Mouse (Mus musculus): Measurements from ENCODE around the gene Atg7. TPM values are rescaled to one million over a fixed set of nuclear protein-coding genes. Genes with fewer than 3 reads are reported as not detected.
A peak's percentile ranks its signal among the peaks of the same experiment; 100 is the strongest.

Atg7 gene
- total and polyA plus RNA-seq, 2 experiments from 2014 or later = 17.1 to 21.5 TPM

GRCm38 (mm10) chr6:114842863-114843262 is 200.0 kb downstream of the Atg7 start:
- Histone ChIP-seq H3K4me3 (ENCODE audit: low read depth, low read length) (no peak overlapping the region), H3K9me3 (ENCODE audit: low read length) (no peaks in the 10 kb centered on the region), H3K27me3 (ENCODE audit: insufficient read depth, low read length) (no peaks in the 10 kb centered on the region), H3K36me3 (ENCODE audit: insufficient read depth, low read length) (no peaks in the 10 kb centered on the region), H3K4me1 (ENCODE audit: insufficient read depth, low read length) (peaks cover 4% of the 10 kb centered on the region; the same call in 1 of the 2 replicates), H3K4me2 (ENCODE audit: low read depth, low read length, poor library complexity, severe bottlenecking) (no peak overlapping the region), H3K27ac (ENCODE audit: low read depth, low read length) (no peak overlapping the region), H3K9ac (replicated peaks; ENCODE audit: low read length, poor library complexity, severe bottlenecking) (no peak overlapping the region)
- ATAC-seq (ENCODE audit: low FRiP score) (no peak), DNase-seq (ENCODE audit: low spot score) (no peak)
- WGBS = 95% methylated on average over 2 of the region's 2 CpGs
- no peak; the same call in 1 of the 2 replicates for TF ChIP-seq CTCF (IDR thresholded peaks at IDR 0.05)

GRCm38 (mm10) chr6:114846153-114846772 is 203.4 kb downstream of the Atg7 start:
- Histone ChIP-seq H3K27ac (ENCODE audit: low read depth, low read length) (no peak overlapping the region), H3K9me3 (ENCODE audit: low read length) (no peaks in the 10 kb centered on the region), H3K4me1 (ENCODE audit: insufficient read depth, low read length) (peaks cover 4% of the 10 kb centered on the region; the same call in 1 of the 2 replicates), H3K4me2 (ENCODE audit: low read depth, low read length, poor library complexity, severe bottlenecking) (no peak overlapping the region), H3K4me3 (ENCODE audit: low read depth, low read length) (no peak overlapping the region), H3K9ac (replicated peaks; ENCODE audit: low read length, poor library complexity, severe bottlenecking) (no peak overlapping the region), H3K36me3 (ENCODE audit: insufficient read depth, low read length) (no peaks in the 10 kb centered on the region), H3K27me3 (ENCODE audit: insufficient read depth, low read length) (no peaks in the 10 kb centered on the region)
- WGBS = 28% methylated on average over 4 of the region's 4 CpGs
- ATAC-seq (ENCODE audit: low FRiP score) (no peak), DNase-seq (ENCODE audit: low spot score) (peak; percentile 36)
- TF ChIP-seq CTCF (IDR thresholded peaks at IDR 0.05) = no peak

- H3K4me3 ChIP-seq (ENCODE audit: low read depth, low read length) = no peak overlapping the region
- H3K4me2 ChIP-seq (ENCODE audit: low read depth, low read length, poor library complexity, severe bottlenecking) = no peak overlapping the region
- no peaks in the 10 kb centered on the region for H3K9me3 ChIP-seq (ENCODE audit: low read length)
- no peak overlapping the region for H3K9ac ChIP-seq (replicated peaks; ENCODE audit: low read length, poor library complexity, severe bottlenecking)
- 79% methylated on average over 12 of the region's 12 CpGs for WGBS
- H3K36me3 ChIP-seq (ENCODE audit: insufficient read depth, low read length) = no peaks in the 10 kb centered on the region
- H3K27me3 ChIP-seq (ENCODE audit: insufficient read depth, low read length) = no peaks in the 10 kb centered on the region
- ATAC-seq (ENCODE audit: low FRiP score) = no peak
- peaks cover 2% of the 10 kb centered on the region; the same call in 1 of the 2 replicates for H3K4me1 ChIP-seq (ENCODE audit: insufficient read depth, low read length)
- TF ChIP-seq CTCF (IDR thresholded peaks at IDR 0.05) = no peak
- no peak overlapping the region for H3K27ac ChIP-seq (ENCODE audit: low read depth, low read length)
- DNase-seq (ENCODE audit: low spot score) = no peak
These were observed 204.8 kb downstream of the Atg7 start for GRCm38 (mm10) chr6:114847582-114848174.

- WGBS = 61% methylated on average over 7 of the region's 7 CpGs
- ATAC-seq (ENCODE audit: low FRiP score) (no peak), DNase-seq (ENCODE audit: low spot score) (no peak)
- Histone ChIP-seq H3K4me3 (ENCODE audit: low read depth, low read length) (no peak overlapping the region), H3K36me3 (ENCODE audit: insufficient read depth, low read length) (no peaks in the 10 kb centered on the region), H3K9me3 (ENCODE audit: low read length) (no peaks in the 10 kb centered on the region), H3K27ac (ENCODE audit: low read depth, low read length) (no peak overlapping the region), H3K4me2 (ENCODE audit: low read depth, low read length, poor library complexity, severe bottlenecking) (no peak overlapping the region), H3K4me1 (ENCODE audit: insufficient read depth, low read length) (peaks cover 2% of the 10 kb centered on the region; the same call in 1 of the 2 replicates), H3K9ac (replicated peaks; ENCODE audit: low read length, poor library complexity, severe bottlenecking) (no peak overlapping the region), H3K27me3 (ENCODE audit: insufficient read depth, low read length) (no peaks in the 10 kb centered on the region)
- TF ChIP-seq CTCF (IDR thresholded peaks at IDR 0.05) = no peak
These were observed 205.9 kb downstream of the Atg7 start for GRCm38 (mm10) chr6:114848761-114849160.

GRCm38 (mm10) chr6:114849787-114850186 is 206.9 kb downstream of the Atg7 start:
- H3K36me3 ChIP-seq (ENCODE audit: insufficient read depth, low read length) = no peaks in the 10 kb centered on the region
- ATAC-seq (ENCODE audit: low FRiP score) (no peak), DNase-seq (ENCODE audit: low spot score) (no peak)
- H3K27me3 ChIP-seq (ENCODE audit: insufficient read depth, low read length) = no peaks in the 10 kb centered on the region
- H3K9me3 ChIP-seq (ENCODE audit: low read length) = no peaks in the 10 kb centered on the region
- WGBS = 87% methylated on average over 8 of the region's 8 CpGs
- TF ChIP-seq CTCF (IDR thresholded peaks at IDR 0.05) = no peak
- peaks cover 3% of the 10 kb centered on the region; the same call in 1 of the 2 replicates for H3K4me1 ChIP-seq (ENCODE audit: insufficient read depth, low read length)
- no peak overlapping the region for H3K9ac ChIP-seq (replicated peaks; ENCODE audit: low read length, poor library complexity, severe bottlenecking)
- H3K4me2 ChIP-seq (ENCODE audit: low read depth, low read length, poor library complexity, severe bottlenecking) = no peak overlapping the region
- H3K4me3 ChIP-seq (ENCODE audit: low read depth, low read length) = no peak overlapping the region
- no peak overlapping the region for H3K27ac ChIP-seq (ENCODE audit: low read depth, low read length)

- Histone ChIP-seq H3K9ac (replicated peaks; ENCODE audit: low read length, poor library complexity, severe bottlenecking) (no peak overlapping the region), H3K4me3 (ENCODE audit: low read depth, low read length) (no peak overlapping the region), H3K27ac (ENCODE audit: low read depth, low read length) (no peak overlapping the region), H3K36me3 (ENCODE audit: insufficient read depth, low read length) (no peaks in the 10 kb centered on the region), H3K27me3 (ENCODE audit: insufficient read depth, low read length) (no peaks in the 10 kb centered on the region), H3K9me3 (ENCODE audit: low read length) (no peaks in the 10 kb centered on the region), H3K4me2 (ENCODE audit: low read depth, low read length, poor library complexity, severe bottlenecking) (no peak overlapping the region), H3K4me1 (ENCODE audit: insufficient read depth, low read length) (0 out of 2 replicates have a peak, but pooled peaks cover 5% of the 10 kb centered on the region)
- no peak for TF ChIP-seq CTCF (IDR thresholded peaks at IDR 0.05)
- 19% methylated on average over 7 of the region's 7 CpGs for WGBS
- ATAC-seq (ENCODE audit: low FRiP score) (no peak), DNase-seq (ENCODE audit: low spot score) (no peak)
These were observed 208.8 kb downstream of the Atg7 start for GRCm38 (mm10) chr6:114851688-114852087.

Measured in midbrain, postnatal 0 days (tissue).